Mouse (Mus musculus) spleen, embryonic (tissue): ENCODE data around the gene Dnajc8.

Experiments used
- CTCF ChIA-PET: fragments of 350-600 bp; sonication (Branson Sonifier 250); formaldehyde crosslinking; loops from one replicate; lab custom pipeline; 2022; lab: Charles Lee

The Dnajc8 gene

DNA sequence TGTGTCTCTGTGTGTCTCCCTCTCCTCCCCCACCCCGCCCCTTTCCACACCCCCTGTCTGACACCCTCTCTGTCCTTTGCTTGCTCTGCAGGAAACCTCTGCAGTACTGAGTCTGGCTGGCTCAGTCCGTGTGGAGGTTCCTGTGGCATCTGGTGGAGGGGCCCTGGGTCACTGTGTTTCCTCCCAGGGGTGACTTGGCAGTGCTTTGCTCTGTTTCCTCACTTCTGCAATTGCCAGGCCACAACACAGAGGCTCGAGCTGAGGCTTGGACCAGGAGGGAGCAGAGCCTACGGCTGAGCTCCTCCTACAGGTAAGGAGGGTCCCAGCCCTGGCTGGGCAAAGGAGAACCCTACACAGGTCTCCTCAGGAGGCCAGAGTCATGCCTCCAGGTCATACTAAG is 28.6 kb downstream of the Dnajc8 start, which contains the start of gene Ptafr:
Gene Ptafr (plus strand): TSS at position 103 of the 400 bp plus-strand sequence.
- CTCF ChIA-PET: no interaction called here

DNA sequence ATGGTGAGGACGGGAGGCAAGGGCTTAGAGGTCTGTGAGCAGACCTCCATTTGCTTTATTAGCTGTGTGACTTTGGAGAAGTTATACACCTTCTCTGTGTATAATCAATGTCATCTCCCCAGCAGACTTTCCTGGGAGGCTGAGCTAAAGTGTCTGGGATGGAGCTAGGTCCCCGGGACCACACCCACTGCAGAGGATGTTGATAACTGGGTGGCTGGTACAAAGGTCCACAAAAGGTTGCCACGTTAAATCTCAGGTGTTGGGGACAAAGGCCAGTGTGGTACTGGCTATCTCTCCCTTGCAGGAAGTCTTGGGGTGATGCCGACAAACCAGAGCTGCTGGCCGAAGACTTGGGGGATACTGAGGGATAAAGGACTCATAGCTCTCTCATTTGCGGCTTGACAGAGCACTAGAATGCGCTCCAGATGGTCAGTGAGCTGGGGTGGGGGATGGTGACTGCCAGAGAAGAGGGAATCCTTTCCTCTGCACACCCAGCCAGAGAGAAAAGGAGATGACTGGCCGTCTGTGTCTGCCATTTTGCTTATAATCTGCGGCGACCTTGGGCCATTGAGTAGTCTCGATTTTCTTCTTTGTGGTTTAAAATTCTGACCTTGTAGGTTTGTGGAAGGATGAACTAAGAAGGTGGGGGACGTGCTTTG is 29.9 kb downstream of the Dnajc8 start:
- CTCF ChIA-PET: interaction anchor here (0.6 kb wide), 1 partner anchor 38 kb away, joined by 6 read pairs; no protein-coding TSS in a partner anchor

DNA sequence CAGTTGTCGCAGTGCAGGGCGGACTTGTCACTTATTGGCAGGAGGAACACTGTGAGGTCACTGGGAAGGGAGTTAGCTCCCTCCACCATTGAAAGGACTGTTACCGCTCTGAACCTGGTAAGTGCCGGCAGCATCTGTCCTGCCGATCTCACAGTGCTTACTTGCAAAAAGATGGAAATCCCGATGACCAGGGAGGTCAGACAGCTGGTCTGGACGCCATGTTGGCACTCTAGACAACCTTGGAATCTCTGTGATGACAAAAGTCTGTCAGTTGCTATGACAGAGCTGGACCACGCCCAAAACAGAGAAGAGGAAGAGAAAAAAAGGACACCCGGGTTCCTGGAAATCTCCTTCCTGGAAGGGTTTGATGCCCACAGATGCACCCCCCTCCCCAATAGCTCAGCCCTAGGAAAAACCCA is 32.0 kb downstream of the Dnajc8 start:
- CTCF ChIA-PET: no interaction called here

DNA sequence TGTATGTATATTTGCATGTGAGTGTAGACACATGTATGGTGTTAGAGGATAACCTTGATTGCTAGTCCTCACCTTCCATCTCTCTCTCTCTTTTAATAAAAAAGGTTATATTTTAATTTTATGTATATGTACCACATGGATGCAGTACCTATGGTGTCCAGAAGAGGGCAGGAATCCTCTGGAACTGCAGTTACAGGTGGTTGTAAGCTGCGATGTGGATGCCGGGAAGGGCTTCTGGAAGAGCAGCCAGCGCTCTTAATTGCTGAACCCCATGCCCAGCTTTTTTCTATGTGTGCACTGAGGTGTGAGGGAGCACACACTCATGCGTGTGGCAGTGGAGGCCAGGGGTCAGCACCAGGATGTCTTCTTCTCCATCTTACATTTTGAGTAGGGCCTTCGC is 33.8 kb downstream of the Dnajc8 start:
- CTCF ChIA-PET: no interaction called here

DNA sequence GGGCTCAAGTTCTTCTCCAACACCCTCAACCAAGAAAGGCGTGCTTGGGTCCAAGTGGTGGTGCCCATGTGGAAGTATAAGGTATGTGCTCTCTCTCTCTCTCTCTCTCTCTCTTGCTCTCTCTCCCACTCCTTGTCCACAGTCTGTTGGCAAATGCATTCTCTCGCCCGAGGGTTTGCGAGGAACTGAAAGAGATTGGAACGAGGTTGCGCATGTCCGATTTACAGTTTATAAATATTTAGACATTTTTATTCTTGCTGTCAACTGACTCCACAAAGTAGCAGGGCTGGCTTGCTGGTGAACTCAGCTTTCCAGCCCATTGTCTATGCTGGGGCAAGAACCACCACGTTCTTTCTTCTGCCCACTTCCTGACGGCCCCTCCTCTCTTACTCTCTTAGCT is 35.8 kb downstream of the Dnajc8 start:
- CTCF ChIA-PET: interaction anchor here (0.7 kb wide), 1 partner anchor 16 kb away, joined by 3 read pairs; no protein-coding TSS in a partner anchor

DNA sequence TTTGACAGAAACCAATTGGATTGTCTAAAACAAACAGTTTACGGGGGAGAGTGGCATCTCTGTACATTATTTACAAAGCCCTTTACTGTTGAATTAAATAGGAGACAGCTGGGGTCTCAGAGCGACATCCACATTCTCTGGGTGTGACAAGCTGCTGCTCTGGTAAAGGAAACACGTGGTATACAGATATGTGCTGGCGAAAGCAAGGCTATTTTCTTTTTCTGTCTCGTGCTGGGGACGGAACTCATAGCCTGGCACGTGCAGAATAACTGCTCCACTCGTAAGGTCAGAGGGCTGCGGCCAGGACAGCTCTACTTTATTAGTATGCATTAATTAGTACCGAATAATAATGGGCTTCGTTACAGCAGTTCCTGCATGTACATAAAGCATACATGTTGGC is 38.0 kb downstream of the Dnajc8 start:
- CTCF ChIA-PET: no interaction called here

DNA sequence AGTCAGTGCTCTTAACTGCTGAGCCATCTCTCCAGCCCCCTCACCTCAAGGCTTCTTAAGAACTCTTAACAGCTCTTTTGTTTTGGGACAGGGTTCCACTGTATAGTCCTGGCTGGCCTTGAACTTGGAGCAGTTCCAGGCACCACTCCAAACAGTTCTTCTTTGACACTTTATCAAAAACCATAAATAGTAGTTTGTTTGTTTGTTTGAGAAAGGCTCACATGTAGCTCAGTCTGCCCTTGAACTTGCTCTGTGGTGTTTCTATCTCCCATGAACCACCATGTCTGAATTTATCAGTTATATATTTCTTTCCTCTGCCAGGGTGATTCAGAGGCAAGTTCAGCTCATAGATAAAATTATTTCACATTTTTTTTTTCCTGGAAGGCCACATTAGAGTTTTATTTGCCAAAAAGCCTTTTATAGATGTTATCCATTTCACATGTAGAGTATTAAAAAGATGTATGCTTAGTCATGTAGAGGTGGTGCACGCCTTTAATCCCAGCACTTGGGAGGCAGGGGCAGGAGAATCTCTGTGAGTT is 39.5 kb downstream of the Dnajc8 start:
- CTCF ChIA-PET: interaction anchor here (1.0 kb wide), 1 partner anchor 19 kb away, joined by 3 read pairs; no protein-coding TSS in a partner anchor

DNA sequence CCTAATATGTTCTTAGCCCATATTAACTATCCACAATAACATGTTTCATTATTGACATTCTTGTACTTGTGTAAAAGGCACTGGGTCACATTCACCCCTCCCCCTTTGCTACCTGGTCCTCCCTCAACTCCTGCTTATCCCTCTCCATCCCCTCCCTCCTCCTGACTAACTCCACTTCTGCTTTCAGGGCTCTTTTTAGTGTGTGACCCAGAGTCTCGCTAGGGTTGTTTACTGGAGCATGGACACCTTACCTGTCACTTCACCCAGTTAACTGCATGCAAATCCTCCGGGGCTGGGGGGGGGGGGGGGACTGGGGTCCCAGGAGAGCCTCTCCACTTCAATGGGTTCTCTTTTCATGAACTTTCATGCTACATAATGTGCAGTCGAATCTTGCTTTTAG is 48.4 kb downstream of the Dnajc8 start:
- CTCF ChIA-PET: no interaction called here

DNA sequence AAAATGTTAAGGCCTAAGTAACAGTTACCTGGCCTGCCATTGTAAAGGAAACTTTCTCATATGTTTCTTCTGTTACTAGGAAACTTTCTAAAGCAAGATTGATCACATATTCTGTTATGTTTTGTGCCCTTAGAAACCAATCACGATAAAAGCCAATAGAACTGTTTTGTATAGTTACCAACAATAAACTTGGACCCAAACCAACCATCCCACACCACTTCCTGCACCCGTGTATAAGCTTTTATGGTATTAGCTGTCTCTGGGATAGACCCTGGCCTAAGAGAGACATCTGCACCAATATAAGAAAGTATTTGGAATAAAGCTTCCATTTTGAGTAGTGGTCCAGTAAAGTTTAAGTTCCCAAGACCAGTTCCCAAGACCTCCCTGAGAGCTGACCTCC is 49.6 kb downstream of the Dnajc8 start:
- CTCF ChIA-PET: interaction anchor here (0.6 kb wide), 1 partner anchor 62 kb away, joined by 5 read pairs; no protein-coding TSS in a partner anchor

DNA sequence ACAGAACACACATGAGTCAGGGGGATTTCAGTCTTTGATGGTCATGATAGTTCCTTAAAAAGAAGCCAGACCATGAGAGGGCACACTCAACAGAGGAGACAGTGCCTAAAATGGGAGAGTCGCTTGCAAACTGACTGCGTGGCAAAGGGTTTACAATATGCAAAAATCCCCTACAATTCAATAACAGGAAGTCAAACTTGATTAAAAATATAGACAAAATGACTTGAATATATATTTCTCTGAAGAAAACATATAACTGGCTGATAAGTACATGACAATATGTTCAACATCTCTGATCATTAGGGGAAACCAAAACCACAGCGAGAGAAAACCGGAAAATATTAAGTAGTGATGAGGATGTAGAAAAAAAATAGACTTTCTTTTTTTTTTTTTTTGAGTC is 50.9 kb downstream of the Dnajc8 start:
- CTCF ChIA-PET: no interaction called here

DNA sequence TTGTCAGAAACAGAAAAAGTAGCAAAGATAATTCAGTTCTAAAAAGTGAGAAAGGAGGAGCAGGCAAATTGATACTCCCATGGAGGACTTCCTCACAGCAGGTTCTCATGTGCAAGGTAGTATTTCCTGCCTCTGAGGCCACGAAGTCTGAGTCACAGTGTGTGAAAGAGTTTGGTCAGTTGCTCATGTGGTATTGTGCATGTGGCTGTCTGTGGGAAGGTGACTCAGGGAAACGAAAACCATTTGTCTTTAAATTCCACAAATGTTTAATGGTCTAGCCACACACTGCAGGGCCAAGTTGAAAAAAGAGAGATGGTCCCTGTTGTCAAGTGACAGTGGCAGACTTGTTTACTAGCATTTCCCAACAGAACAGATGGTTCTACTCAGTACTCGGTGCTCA is 53.2 kb downstream of the Dnajc8 start:
- CTCF ChIA-PET: no interaction called here

DNA sequence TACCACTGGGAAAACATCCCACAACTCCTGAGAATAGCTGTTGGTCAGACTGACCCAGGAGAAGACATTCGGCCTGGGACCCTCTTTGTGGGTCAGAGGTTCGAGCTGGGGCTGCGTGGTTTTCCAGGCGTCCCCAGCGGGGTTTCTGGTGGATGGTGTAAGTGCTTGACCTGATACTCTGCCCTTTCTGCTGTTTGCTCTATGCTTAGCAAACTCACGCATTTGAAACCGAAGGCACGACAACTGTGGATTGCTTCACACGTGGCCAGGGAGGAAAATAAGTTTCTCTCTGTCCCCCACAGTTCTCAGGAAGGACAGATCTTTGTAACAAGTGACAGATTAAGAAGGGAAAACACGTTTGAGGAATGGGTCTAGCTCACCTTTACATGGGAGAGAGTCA is 55.3 kb downstream of the Dnajc8 start:
- CTCF ChIA-PET: interaction anchor here (0.6 to 0.7 kb wide), 3 partner anchors 31 to 282 kb away, joined by 3 to 6 read pairs (median 4); no protein-coding TSS in a partner anchor

DNA sequence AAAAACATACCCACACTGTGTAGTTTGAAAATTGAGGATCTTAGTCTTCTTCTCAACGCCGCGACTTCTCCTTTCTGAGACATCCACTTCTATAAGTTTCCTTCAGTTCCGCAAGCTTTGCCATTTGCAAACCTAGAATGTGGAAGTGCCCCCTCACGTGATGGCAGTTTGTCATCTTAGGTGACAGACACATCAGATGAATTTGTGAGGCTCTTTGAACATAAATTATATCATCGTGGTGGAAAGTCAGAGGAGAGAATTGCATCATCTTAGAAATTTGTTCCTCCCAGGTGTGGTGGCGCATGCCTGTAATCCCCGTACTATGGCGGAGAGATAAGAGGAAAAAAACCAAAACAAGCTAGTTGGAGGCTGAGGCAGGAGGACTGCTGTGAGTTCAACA is 57.6 kb downstream of the Dnajc8 start:
- CTCF ChIA-PET: no interaction called here

DNA sequence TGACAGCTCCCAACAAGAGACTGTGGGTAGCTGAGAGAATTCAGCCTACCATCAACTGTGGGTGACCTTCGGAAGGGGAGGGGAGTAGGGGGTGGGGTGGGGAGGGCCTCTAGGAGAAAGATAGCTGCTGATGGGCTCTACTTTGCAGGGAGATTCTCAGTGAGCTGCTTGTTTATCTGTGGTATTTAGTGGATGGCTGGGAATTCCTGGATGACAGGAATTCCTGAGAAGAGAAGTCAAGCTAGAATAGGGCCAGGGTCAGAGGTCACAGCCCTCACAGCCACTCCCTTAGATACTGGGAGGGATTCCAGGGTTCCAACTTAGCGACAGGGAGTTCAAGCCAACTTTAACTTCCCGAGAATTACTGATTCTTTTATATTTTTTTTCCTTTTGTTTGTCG is 58.8 kb downstream of the Dnajc8 start:
- CTCF ChIA-PET: interaction anchor here (0.7 kb wide), 2 partner anchors 17 to 20 kb away, joined by 3 read pairs; no protein-coding TSS in a partner anchor

DNA sequence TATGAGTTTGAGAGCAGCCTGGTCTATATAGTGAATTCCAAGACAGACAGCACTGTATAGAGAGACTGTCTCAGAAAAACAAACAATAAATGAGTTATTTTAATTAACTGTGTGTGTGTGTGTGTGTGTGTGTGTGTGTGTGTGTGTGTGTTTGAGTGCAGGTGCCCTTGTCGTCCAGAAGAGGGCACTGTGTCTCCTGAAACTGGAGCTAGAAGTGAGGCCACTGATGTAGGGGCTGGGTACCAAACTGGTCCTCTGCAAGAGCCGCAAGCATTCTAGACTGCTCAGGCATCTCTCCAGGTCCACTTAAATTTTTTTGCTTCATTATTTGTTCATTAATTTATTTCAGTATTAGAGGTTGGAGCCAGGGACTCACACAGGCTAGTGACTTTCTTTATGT is 63.5 kb downstream of the Dnajc8 start:
- CTCF ChIA-PET: no interaction called here

DNA sequence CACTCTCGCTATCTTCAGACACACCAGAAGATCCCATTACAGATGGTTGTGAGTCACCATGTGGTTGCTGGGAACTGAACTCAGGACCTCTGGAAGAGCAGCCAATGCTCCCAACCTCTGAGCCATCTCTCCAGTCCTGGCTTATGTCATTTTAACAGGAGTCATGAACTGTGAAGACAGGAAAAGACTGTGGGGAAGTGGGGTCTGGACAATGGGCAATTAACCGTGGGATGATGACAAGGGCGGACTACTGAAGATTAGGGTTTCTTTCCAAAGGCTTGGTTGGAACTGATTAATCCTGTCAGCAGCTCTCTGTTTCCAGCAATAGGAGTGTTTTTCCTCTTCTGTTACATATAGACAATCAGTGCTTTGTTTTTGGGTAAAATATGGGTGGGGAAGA is 64.4 kb downstream of the Dnajc8 start:
- CTCF ChIA-PET: no interaction called here

DNA sequence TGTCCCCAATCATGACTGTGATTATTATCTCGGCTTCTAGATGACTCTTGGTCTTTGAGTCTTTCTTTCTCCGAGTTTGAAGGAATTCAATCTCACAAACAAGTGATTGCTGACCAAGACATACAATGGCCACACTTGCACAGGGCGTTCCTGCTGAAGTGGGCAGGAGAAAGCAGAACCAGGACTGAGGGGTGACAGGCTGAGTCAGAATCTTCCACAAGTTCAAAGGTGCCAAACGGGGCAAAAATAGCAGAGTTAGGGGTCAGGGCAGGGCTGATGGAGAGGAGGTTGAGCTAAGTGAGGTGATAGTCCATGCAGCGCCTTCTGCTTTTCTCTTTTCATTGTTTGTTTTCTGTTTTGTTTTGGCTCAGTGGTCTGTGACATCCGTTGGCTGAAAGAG is 65.1 kb downstream of the Dnajc8 start:
- CTCF ChIA-PET: no interaction called here

DNA sequence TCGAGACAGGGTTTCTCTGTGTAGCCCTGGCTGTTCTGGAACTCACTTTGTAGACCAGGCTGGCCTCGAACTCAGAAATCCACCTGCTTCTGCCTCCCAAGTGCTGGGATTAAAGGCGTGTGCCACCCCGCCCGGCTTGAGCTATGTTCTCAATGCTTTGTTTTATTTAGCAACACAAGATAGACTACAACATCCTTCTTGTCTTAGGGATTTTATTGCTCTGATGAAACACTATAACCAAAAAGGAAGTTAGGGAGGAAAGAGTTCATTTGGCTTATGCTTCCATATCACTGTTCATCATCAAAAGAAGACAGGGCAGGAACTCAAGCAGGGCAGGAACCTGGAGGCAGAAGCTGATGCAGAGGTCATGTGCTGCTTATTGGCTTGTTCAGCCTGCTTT is 65.9 kb downstream of the Dnajc8 start:
- CTCF ChIA-PET: interaction anchor here (0.6 kb wide), 1 partner anchor 313 kb away, joined by 4 read pairs; no protein-coding TSS in a partner anchor
